Mouse (Mus musculus) liver, embryonic 14.5 days (tissue): ENCODE measurements around the gene Elp5.

Experiments
- CTCF ChIP-seq: IDR thresholded peaks from 2 replicates; pipeline ENCODE4 v1.5.1; 2016; ENCODE audit warnings: antibody characterized with exemption, low read depth, control low read depth
- EP300 ChIP-seq: IDR thresholded peaks from 2 replicates; pipeline ENCODE4 v1.6.1; 2016; ENCODE audit warnings: antibody characterized with exemption, low read depth

GRCm38 (mm10) chr11:69961841-69962240 lies 20.5 kb downstream of the Elp5 start:
- no peak for TF ChIP-seq CTCF
- TF ChIP-seq EP300: no peak
